Mouse (Mus musculus) liver, postnatal 0 days (tissue): ENCODE measurements around the gene Daxx. TPM values are rescaled to one million over a fixed set of nuclear protein-coding genes. Genes with fewer than 3 reads are reported as not detected.

ENCODE experiments used
- ATAC-seq: fragments of 200-750 bp; cut with Nextera tagmentation; 2 replicates; pipeline ENCODE4 v1.8.0; 2017; ENCODE audit warnings: mild to moderate bottlenecking, moderate library complexity
- DNase-seq: peaks from one replicate; pipeline ENCODE4 v3.0.0-alpha.2; 2016
- H3K27ac ChIP-seq: fragments of 300-500 bp; sonication (generic); 2 replicates; pipeline ENCODE4 v1.5.1; 2014; ENCODE audit warnings: antibody characterized with exemption, moderate library complexity, mild to moderate bottlenecking, low read depth
- H3K27me3 ChIP-seq: fragments of 300-500 bp; sonication (generic); 2 replicates; pipeline ENCODE4 v1.6.1; 2014; ENCODE audit warnings: low read length, control low read depth, mixed read lengths; ENCODE audit not compliant: insufficient read depth
- H3K36me3 ChIP-seq: fragments of 300-500 bp; sonication (generic); replicated peaks from 2 replicates; pipeline ENCODE4 v1.6.1; 2014; ENCODE audit warnings: mild to moderate bottlenecking, control low read depth, low read length, moderate library complexity, mixed read lengths; ENCODE audit not compliant: insufficient read depth
- H3K4me1 ChIP-seq: fragments of 300-500 bp; sonication (generic); 2 replicates; pipeline ENCODE4 v1.6.1; 2014; ENCODE audit warnings: antibody characterized with exemption, mild to moderate bottlenecking, control low read depth; ENCODE audit not compliant: insufficient read depth
- H3K4me2 ChIP-seq: fragments of 300-500 bp; sonication (generic); 2 replicates; pipeline ENCODE4 v1.6.1; 2014; ENCODE audit warnings: low read depth, mild to moderate bottlenecking, low read length, moderate library complexity, mixed read lengths
- H3K4me3 ChIP-seq: fragments of 300-500 bp; sonication (generic); 2 replicates; pipeline ENCODE4 v1.5.1; 2014; ENCODE audit warnings: low read depth, low read length
- H3K9ac ChIP-seq: fragments of 300-500 bp; sonication (generic); replicated peaks from 2 replicates; pipeline ENCODE4 v1.6.1; 2014; ENCODE audit warnings: mild to moderate bottlenecking, moderate library complexity
- H3K9me3 ChIP-seq: fragments of 300-500 bp; sonication (generic); 2 replicates; pipeline ENCODE4 v1.6.1; 2016; ENCODE audit warnings: mild to moderate bottlenecking, control low read depth, low read length, mixed read lengths
- CTCF ChIP-seq: sonication (generic); IDR thresholded peaks from 2 replicates; pipeline ENCODE4 v1.5.1; 2016; ENCODE audit warnings: antibody characterized with exemption, low read depth
- EP300 ChIP-seq: IDR thresholded peaks from 2 replicates; pipeline ENCODE4 v1.6.1; 2016; ENCODE audit warnings: antibody characterized with exemption, low read depth, mild to moderate bottlenecking
- WGBS: fragments of 180-500 bp; shearing (Covaris S2); extraction: QIAGEN DNeasy Blood & Tissue Kit; methylation state at CpG from one replicate; pipeline ENCODE4 v1.1.7; 2014; ENCODE audit not compliant: insufficient replicate concordance; 5-methylcytosine and 5-hydroxymethylcytosine counted together
- polyA plus RNA-seq: library from polyadenylated mRNA; unstranded; fragments of >200 nt; fragmentation: Nextera tagmentation; extraction: Ambion mirVana; gene quantifications from 2 replicates; pipeline ENCODE4 v1.2.1, GENCODE M21; 2015

Daxx gene
- polyA plus RNA-seq, 1 experiment from 2014 or later: 12.6 TPM

DNA sequence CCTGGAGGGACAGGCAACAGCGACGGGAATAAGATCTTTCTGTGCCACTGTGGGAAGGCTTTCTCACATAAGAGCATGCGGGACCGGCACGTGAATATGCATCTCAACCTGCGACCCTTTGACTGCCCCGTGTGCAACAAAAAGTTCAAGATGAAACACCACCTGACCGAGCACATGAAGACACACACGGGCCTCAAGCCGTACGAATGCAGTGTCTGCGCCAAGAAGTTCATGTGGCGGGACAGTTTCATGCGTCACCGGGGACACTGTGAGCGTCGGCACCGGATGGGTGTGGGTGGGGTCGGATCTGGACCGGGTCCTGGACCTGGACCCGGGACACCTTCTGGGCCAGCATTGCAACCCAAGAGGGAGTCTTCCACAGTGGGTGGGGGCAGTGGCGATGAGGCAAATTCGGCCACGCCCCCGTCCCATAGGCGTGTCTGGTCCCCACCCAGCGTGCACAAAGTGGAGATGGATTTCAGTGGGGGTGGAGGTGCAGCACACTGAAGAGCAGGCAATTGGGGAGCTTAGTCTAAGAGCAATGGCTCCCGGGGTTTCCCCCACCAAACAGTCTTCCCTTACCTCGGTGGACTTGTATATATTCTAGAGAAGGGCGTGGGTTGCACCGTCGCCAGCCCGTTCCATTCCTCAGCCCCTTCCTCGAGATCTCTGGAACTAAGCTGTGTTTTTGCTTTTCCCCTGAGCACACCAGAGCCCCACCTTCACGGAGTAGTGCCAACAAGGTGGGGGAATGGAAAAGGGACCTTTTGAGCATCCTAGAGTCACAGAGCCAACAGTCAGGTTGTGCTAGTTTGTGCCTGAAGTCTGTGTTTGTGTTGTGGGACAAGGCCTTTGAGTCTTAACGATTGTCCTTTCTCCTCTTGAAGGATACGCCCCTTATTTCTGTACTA, 9.3 kb downstream of the Daxx start:
- DNase-seq (peak; percentile 63), ATAC-seq (no peak)
- no peaks in the 10 kb centered on the region for H3K27me3 ChIP-seq
- H3K9ac ChIP-seq: peak overlapping the region; percentile 80
- H3K27ac ChIP-seq: peak overlapping the region; percentile 94
- H3K9me3 ChIP-seq: no peaks in the 10 kb centered on the region
- TF ChIP-seq EP300 (no peak), CTCF (no peak)
- 59% methylated on average over 37 of the region's 37 CpGs for WGBS
- H3K4me1 ChIP-seq: peaks cover 27% of the 10 kb centered on the region
- peak overlapping the region; percentile 84 for H3K4me3 ChIP-seq
- H3K36me3 ChIP-seq: peaks cover 41% of the 10 kb centered on the region
- H3K4me2 ChIP-seq: peak overlapping the region; percentile 83

DNA sequence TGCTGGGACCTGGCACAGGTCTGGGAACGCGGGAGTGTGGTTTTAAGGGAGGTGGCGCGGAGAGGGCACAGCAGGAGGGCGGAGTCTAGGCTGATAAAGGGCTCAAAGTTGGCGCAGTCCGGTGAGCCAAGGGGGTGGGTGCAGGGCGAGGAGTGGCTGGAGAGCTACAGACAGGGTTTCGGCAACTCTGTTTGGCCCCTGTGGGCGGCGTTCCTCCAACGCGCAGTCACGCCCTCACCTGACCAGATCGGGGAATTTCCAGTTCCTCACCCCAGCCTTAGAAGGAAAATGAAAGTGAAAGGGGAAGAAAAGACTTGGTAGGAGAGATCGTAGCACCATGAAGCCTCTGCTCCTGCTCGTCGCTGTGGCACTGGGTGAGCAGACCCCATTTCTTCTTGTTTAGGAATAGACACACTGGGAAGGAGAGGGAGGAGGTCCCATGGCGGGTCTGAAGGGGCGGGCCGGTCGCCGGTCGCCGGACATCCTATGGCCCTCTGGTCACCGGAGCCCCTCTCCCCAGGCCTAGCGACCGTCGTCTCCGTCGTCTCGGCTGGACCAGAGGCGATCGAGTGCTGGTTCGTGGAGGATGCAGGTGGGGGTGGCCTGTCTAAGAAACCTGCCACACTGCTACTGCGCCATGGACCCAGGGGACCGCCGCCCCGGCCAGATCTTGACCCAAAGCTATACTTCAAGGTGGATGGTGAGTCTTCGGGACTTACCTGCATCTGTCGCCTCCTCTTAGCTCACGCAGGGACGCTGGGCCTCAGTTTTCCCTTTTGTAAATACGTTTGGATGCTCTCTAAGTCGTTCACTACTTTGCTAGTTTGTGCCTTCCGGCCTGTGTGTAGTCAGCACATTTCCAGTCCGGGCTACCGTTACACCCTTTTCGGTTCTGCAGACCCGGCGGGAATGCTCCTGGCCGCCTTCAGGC, 10.4 kb downstream of the Daxx start:
- Histone ChIP-seq H3K4me3 (peak overlapping the region; percentile 84), H3K9ac (peak overlapping the region; percentile 80), H3K9me3 (no peaks in the 10 kb centered on the region), H3K4me2 (peak overlapping the region; percentile 83), H3K27me3 (no peaks in the 10 kb centered on the region), H3K27ac (peak overlapping the region; percentile 94), H3K36me3 (peaks cover 32% of the 10 kb centered on the region), H3K4me1 (peaks cover 27% of the 10 kb centered on the region)
- TF ChIP-seq CTCF (peak; percentile 65), EP300 (0 out of 2 replicates have a peak, but pooled peaks have one; percentile 30)
- ATAC-seq: peak; percentile 49
- under 1% methylated on average over 51 of the region's 52 CpGs for WGBS
- peak; percentile 90 for DNase-seq

DNA sequence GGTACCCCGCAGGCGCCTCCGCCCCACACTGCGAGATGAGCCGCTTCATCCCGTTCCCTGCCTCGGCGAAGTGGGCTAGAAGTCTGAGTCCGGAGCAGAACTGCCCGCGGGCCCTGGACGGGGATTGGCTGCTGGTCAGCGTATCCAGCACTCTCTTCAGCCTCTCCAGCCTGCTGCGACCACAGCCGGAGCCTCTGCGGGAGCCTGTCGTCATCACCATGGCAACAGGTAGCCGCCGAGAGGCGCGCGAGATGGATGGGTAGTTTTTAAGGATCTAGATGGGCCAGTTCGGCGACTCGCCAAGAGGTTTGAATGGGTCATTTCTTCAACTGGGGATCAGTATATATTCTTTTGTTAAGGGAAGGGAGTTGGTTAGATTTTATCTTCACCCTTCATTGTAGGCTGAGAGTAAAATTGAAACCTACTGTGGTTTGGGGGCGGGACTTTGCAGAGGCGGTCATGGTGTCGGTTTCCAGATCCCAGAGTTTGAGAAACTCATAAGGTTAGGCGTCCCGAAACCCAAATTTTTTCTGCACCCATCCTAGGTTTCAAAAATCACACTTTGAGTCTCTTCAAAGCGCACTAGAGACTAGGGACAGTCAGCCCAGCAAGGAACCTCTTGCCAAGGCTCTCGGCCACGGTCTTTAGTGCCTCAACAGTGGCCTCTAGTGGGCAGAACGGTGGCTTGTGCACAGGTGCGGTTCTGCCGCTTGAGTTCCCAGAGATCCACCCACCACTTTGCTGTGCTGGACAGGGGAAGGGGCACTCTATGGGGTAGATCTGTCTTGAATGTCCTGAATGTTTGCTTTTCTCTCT, 11.3 kb downstream of the Daxx start:
- DNase-seq: peak; percentile 91
- peak overlapping the region; percentile 84 for H3K4me3 ChIP-seq

DNA sequence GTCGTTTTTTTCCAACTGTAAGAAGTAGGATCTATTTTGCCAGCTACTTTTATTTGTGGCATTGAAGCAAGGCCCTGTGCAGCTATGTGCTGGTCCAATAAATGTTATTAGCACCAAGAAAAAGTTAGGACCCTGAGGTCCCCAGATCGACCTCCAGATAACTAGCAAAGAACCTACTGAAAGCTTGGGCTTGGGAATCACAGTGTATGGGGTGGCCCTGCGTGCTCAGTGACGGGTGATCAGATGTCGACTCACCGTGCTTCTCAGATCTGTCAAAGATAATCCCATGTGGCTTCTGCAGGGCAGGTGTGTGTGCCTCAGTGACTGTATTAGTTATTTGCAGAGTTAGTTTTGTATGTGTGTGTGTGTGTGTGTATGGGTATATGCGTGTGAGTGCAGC, 12.1 kb downstream of the Daxx start:
- H3K4me2 ChIP-seq: peak overlapping the region; percentile 83
- no peak overlapping the region for H3K9ac ChIP-seq
- peaks cover 39% of the 10 kb centered on the region for H3K36me3 ChIP-seq
- no peak for TF ChIP-seq EP300
- no peak for TF ChIP-seq CTCF
- H3K9me3 ChIP-seq: no peaks in the 10 kb centered on the region
- H3K27ac ChIP-seq: no peak overlapping the region
- H3K4me3 ChIP-seq: no peak overlapping the region
- peaks cover 20% of the 10 kb centered on the region for H3K4me1 ChIP-seq
- 79% methylated on average over 7 of the region's 7 CpGs for WGBS
- DNase-seq (no peak), ATAC-seq (no peak)
- no peaks in the 10 kb centered on the region for H3K27me3 ChIP-seq

More for the DNA sequence above, 11.3 kb downstream of the Daxx start:
- under 1% methylated on average over 36 of the region's 36 CpGs for WGBS
- Histone ChIP-seq H3K9me3 (no peaks in the 10 kb centered on the region), H3K27ac (peak overlapping the region; percentile 94), H3K27me3 (no peaks in the 10 kb centered on the region), H3K36me3 (peaks cover 31% of the 10 kb centered on the region), H3K9ac (peak overlapping the region; percentile 80), H3K4me2 (peak overlapping the region; percentile 83), H3K4me1 (peaks cover 22% of the 10 kb centered on the region)
- TF ChIP-seq EP300: no peak
- TF ChIP-seq CTCF: peak; percentile 97
- ATAC-seq: peak; percentile 20; the same call in 1 of the 2 replicates

DNA sequence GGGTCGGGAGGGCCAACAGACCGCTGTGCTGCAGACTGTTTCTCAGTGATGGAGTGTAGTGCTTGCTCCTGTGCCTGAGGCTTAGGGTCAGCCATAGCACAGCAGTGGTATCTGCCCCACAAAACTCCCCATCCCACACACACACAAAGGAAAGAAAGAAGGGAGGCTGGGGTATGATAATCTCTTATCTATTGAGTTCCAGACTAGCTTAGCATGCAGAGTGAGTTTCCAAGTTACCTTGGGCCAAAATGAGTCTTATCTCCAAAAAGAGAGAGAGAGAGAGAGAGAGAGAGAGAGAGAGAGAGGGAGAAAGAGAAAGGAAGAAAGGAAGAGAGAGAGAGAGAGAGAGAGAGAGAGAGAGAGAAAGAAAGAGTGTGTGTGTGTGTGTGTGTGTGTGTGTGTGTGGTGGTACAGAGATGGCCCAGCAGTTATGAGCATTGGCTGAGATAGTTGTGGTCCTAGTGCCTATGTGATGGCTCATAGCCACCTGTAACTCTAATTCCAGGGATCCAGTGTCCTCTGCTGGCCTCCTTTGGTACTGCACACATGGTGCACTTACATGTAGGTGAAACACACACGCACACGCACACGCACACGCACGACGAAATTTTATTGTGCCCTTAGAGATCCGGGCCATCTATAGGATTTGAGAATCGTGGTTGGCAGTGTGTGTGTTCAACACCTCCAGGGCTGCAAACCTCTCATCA, 15.5 kb downstream of the Daxx start:
- peaks cover 42% of the 10 kb centered on the region for H3K36me3 ChIP-seq
- DNase-seq: peak; percentile 67
- H3K27me3 ChIP-seq: no peaks in the 10 kb centered on the region
- H3K4me1 ChIP-seq: peaks cover 3% of the 10 kb centered on the region; the same call in 1 of the 2 replicates
- H3K27ac ChIP-seq: no peak overlapping the region
- no peak overlapping the region for H3K9ac ChIP-seq
- no peak for ATAC-seq
- no peak overlapping the region for H3K4me2 ChIP-seq
- TF ChIP-seq CTCF: peak; percentile 80
- no peak for TF ChIP-seq EP300
- WGBS: 76% methylated on average over 10 of the region's 10 CpGs
- no peaks in the 10 kb centered on the region for H3K9me3 ChIP-seq
- no peak overlapping the region for H3K4me3 ChIP-seq
